Mouse (Mus musculus) MEL (cell line): ENCODE data around the gene Nt5e. TPM values are rescaled to one million over a fixed set of nuclear protein-coding genes. Genes with fewer than 3 reads are reported as not detected.

Experiments
- DNase-seq: peaks from one replicate; pipeline ENCODE4 v3.0.0; 2011; ENCODE audit warnings: low read depth, low spot score
- H3K27ac ChIP-seq: 2 replicates; pipeline ENCODE4 v1.5.1; 2012; ENCODE audit warnings: low read depth, mild to moderate bottlenecking, control low read depth, low read length, moderate library complexity; ENCODE audit not compliant: control insufficient read depth
- H3K27me3 ChIP-seq, 2 experiments: fragments of 150-350 bp in 1 of 2; sonication (generic) in 1 of 2; 2 replicates each; pipeline ENCODE4 v1.6.1; 2012; ENCODE audit warnings: low read length in 2 of 2, mild to moderate bottlenecking in 2 of 2, improper control_type of control experiment in 1 of 2, moderate library complexity in 1 of 2; ENCODE audit not compliant: insufficient read depth in 2 of 2, control insufficient read depth in 1 of 2
- H3K36me3 ChIP-seq, 2 experiments: 2 replicates each; pipeline ENCODE4 v1.6.1; 2012 to 2014; ENCODE audit warnings: low read length in 2 of 2, improper control_type of control experiment in 1 of 2, inconsistent platforms in 1 of 2, mild to moderate bottlenecking in 1 of 2; ENCODE audit not compliant: insufficient read depth in 2 of 2, control insufficient read depth in 1 of 2
- H3K4me1 ChIP-seq, 2 experiments: fragments of 150-350 bp in 1 of 2; sonication (generic) in 1 of 2; 2 replicates each; pipeline ENCODE4 v1.6.1; 2012; ENCODE audit warnings: low read length in 2 of 2, improper control_type of control experiment in 1 of 2, mild to moderate bottlenecking in 1 of 2; ENCODE audit not compliant: insufficient read depth in 2 of 2, control insufficient read depth in 1 of 2
- H3K4me3 ChIP-seq, 2 experiments: fragments of 150-350 bp in 1 of 2; sonication (generic) in 1 of 2; 2 replicates each; pipeline ENCODE4 v1.5.1; 2012; ENCODE audit warnings: low read depth in 2 of 2, low read length in 2 of 2, mild to moderate bottlenecking in 2 of 2, moderate library complexity in 2 of 2, control low read depth in 1 of 2, improper control_type of control experiment in 1 of 2; ENCODE audit not compliant: control insufficient read depth in 1 of 2, insufficient read depth in 1 of 2
- H3K79me2 ChIP-seq: 2 replicates; pipeline ENCODE4 v1.6.1; 2012; ENCODE audit warnings: mild to moderate bottlenecking, low read length, moderate library complexity; ENCODE audit not compliant: control insufficient read depth, poor library complexity, insufficient read depth
- H3K9ac ChIP-seq: 2 replicates; pipeline ENCODE4 v1.6.1; 2012; ENCODE audit warnings: low read depth, mild to moderate bottlenecking, control low read depth, low read length, moderate library complexity; ENCODE audit not compliant: control insufficient read depth, poor library complexity, severe bottlenecking
- H3K9me3 ChIP-seq: fragments of 150-350 bp; sonication (generic); replicated peaks from 2 replicates; pipeline ENCODE4 v1.6.1; 2012; ENCODE audit warnings: mild to moderate bottlenecking, low read length, improper control_type of control experiment, moderate library complexity; ENCODE audit not compliant: insufficient read depth
- BHLHE40 ChIP-seq: IDR thresholded peaks from 2 replicates; pipeline ENCODE4 v1.6.1; 2012; ENCODE audit warnings: low read depth, mild to moderate bottlenecking, inconsistent platforms, low read length, improper control_type of control experiment, borderline replicate concordance
- HCFC1 ChIP-seq: IDR thresholded peaks from 2 replicates; pipeline ENCODE4 v1.6.1; 2012; ENCODE audit warnings: low read depth, mild to moderate bottlenecking, inconsistent platforms, low read length, improper control_type of control experiment, moderate library complexity
- MAZ ChIP-seq: IDR thresholded peaks from 2 replicates; pipeline ENCODE4 v1.6.1; 2012; ENCODE audit warnings: low read depth, mild to moderate bottlenecking, inconsistent platforms, low read length, improper control_type of control experiment
- MXI1 ChIP-seq: IDR thresholded peaks from 2 replicates; pipeline ENCODE4 v1.6.1; 2011; ENCODE audit warnings: mild to moderate bottlenecking, low read depth, low read length, improper control_type of control experiment
- RAD21 ChIP-seq: IDR thresholded peaks from 2 replicates; pipeline ENCODE4 v1.6.1; 2011; ENCODE audit warnings: mild to moderate bottlenecking, low read depth, low read length, improper control_type of control experiment
- RCOR1 ChIP-seq: IDR thresholded peaks from 2 replicates; pipeline ENCODE4 v1.6.1; 2012; ENCODE audit warnings: low read depth, mild to moderate bottlenecking, inconsistent platforms, low read length, improper control_type of control experiment
- SIN3A ChIP-seq: IDR thresholded peaks from 2 replicates; pipeline ENCODE4 v1.6.1; 2012; ENCODE audit warnings: low read length, improper control_type of control experiment, inconsistent platforms
- TAL1 ChIP-seq: IDR thresholded peaks from 2 replicates; pipeline ENCODE4 v1.6.1; 2012; ENCODE audit warnings: mild to moderate bottlenecking, inconsistent platforms, low read length, moderate library complexity, mixed read lengths
- TBP ChIP-seq: IDR thresholded peaks from 2 replicates; pipeline ENCODE4 v1.8.0; 2011; ENCODE audit warnings: low read depth, low read length, improper control_type of control experiment
- USF2 ChIP-seq, 2 experiments: IDR thresholded peaks; 2 replicates each; pipeline ENCODE4 v1.6.1; 2011 to 2012; ENCODE audit warnings: improper control_type of control experiment in 2 of 2, low read length in 2 of 2, borderline replicate concordance in 1 of 2, inconsistent platforms in 1 of 2, low read depth in 1 of 2, mild to moderate bottlenecking in 1 of 2; ENCODE audit not compliant: insufficient read depth in 1 of 2
- ZMIZ1 ChIP-seq: IDR thresholded peaks from 2 replicates; pipeline ENCODE4 v1.6.1; 2012; ENCODE audit warnings: low read depth, mild to moderate bottlenecking, inconsistent platforms, low read length, improper control_type of control experiment, moderate library complexity
- polyA plus RNA-seq, 2 experiments: library from polyadenylated mRNA; stranded (reverse) in 1 of 2; unstranded in 1 of 2; fragments of >175 nt in 1 of 2; fragments of >200 nt in 1 of 2; gene quantifications; 2 replicates each; pipeline versions ENCODE4 v1.2.1 to v1.2.4; 2012; ENCODE audit warnings: low replicate concordance in 2 of 2, low read depth in 1 of 2; ENCODE audit not compliant: insufficient read length in 2 of 2, insufficient read depth in 1 of 2, missing spikeins in 1 of 2
- total RNA-seq: library from RNA; depleted of rRNA; stranded (reverse); fragments of 300-350 nt; gene quantifications from 2 replicates; pipeline ENCODE4 v1.2.3, GENCODE M21; 2012

Gene Nt5e
- total and polyA plus RNA-seq, 3 experiments = 0.12 to 0.19 TPM; not detected in 1

DNA sequence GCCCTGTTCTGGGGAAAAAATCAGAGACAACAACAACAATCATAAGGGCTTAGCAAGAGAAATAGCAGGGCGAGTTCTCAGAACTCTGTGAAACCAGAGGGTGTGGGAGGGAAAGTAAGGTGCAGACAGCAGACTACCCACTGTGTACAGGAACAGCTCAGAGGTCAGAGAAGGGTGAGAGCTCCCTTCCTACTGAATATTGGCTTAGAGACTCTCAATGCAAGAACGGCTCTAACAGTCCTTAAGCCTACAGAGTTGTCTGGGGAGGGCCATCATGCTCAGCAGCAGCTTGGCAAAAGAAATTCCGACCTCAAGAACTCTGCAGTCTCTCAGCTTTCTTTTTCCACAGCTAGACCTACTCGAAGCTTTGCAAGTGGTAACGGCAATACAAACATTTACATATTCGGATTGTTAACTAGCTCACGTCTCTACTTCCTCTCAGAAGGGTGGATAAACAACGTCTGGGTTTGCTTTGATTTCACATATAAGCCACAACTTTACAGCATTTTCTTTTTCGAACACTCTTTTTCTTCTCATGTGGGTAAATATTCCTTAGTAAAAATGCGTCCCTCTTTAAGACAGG, 2.3 kb downstream of the Nt5e start:
- H3K9me3 ChIP-seq = no peaks in the 10 kb centered on the region
- H3K79me2 ChIP-seq = no peaks in the 10 kb centered on the region
- peaks cover 0 to 7% of the 10 kb centered on the region in 2 experiments; a peak in 2 of 4 replicates for H3K4me1 ChIP-seq
- DNase-seq = no peak
- H3K27ac ChIP-seq = no peak overlapping the region
- no peak overlapping the region for H3K9ac ChIP-seq
- no peaks in the 10 kb centered on the region; a peak in 2 of 4 replicates for H3K36me3 ChIP-seq
- H3K27me3 ChIP-seq = peaks cover 2 to 6% of the 10 kb centered on the region in 2 experiments
- no peak for TF ChIP-seq HCFC1
- no peak for TF ChIP-seq SIN3A
- no peak for TF ChIP-seq USF2 (IDR thresholded peaks at IDR 0.05; ENCODE audit: borderline replicate concordance in 1 of 2, insufficient read depth in 1 of 2, low read depth in 1 of 2, low read length in 2 of 2)
- no peak for TF ChIP-seq RCOR1
- TF ChIP-seq RAD21 = no peak
- TF ChIP-seq BHLHE40 = no peak
- TF ChIP-seq MXI1 = no peak
- H3K4me3 ChIP-seq = no peak overlapping the region

DNA sequence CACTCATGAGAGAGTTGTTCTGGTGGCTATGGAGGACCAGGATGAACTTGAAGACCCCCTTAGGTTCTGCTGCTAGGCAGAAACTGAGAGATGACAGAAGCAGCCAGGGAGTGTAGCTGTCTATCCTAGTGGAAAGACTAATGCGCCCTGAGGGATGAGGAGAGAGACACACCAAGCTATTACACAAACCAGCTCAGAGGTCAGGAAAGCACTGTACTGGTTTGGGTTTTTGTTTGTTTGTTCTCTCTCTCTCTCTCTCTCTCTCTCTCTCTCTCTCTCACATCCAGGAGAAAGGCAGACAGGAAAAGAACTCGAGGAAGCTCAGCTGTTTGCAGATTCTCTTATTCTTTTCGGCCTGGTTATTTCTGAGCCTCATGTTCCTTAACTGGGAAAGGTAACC, 3.3 kb downstream of the Nt5e start:
- TF ChIP-seq MXI1 = no peak
- no peak for TF ChIP-seq SIN3A
- TF ChIP-seq TAL1 = no peak
- no peak for TF ChIP-seq HCFC1
- TF ChIP-seq MAZ = no peak
- no peak for TF ChIP-seq RAD21
- TF ChIP-seq ZMIZ1 = no peak
- TF ChIP-seq, all 39 proteins: peak for 0
- Histone ChIP-seq H3K9me3 (no peaks in the 10 kb centered on the region), H3K79me2 (no peaks in the 10 kb centered on the region), H3K27me3 (peaks cover 2 to 6% of the 10 kb centered on the region in 2 experiments), H3K4me3 (no peak overlapping the region), H3K4me1 (no peaks in the 10 kb centered on the region), H3K27ac (no peak overlapping the region), H3K9ac (no peak overlapping the region), H3K36me3 (no peaks in the 10 kb centered on the region)
- no peak for DNase-seq

DNA sequence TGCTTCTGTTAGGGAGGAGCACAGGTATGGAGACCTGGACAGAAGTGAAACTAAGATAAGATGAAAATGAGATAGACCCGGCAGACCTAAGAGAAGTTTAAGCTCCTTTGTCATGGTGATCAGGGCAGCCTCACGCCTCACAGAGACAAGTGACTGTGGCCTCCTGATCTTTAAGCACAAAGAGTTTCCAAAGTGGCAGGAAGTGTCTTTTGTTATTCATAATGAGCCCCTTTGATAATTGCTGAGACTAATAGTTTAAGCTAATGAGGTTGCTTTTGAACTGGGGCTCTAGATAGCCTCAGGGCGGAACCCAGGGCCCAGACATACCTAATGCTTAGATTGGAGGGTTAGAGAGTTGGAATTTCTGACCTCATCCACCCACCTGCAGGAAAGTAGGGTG, 5.5 kb downstream of the Nt5e start:
- Histone ChIP-seq H3K4me1 (no peaks in the 10 kb centered on the region), H3K79me2 (no peaks in the 10 kb centered on the region), H3K27ac (no peak overlapping the region), H3K27me3 (peaks cover 2 to 5% of the 10 kb centered on the region in 2 experiments), H3K36me3 (no peaks in the 10 kb centered on the region), H3K9me3 (no peaks in the 10 kb centered on the region), H3K4me3 (no peak overlapping the region), H3K9ac (no peak overlapping the region)
- DNase-seq = no peak
- TF ChIP-seq RAD21 (no peak), TBP (no peak)
